Mouse (Mus musculus): Measurements from ENCODE around the gene Dnajc4.
A peak's percentile ranks its signal among the peaks of the same experiment; 100 is the strongest.

Gene Dnajc4

DNA sequence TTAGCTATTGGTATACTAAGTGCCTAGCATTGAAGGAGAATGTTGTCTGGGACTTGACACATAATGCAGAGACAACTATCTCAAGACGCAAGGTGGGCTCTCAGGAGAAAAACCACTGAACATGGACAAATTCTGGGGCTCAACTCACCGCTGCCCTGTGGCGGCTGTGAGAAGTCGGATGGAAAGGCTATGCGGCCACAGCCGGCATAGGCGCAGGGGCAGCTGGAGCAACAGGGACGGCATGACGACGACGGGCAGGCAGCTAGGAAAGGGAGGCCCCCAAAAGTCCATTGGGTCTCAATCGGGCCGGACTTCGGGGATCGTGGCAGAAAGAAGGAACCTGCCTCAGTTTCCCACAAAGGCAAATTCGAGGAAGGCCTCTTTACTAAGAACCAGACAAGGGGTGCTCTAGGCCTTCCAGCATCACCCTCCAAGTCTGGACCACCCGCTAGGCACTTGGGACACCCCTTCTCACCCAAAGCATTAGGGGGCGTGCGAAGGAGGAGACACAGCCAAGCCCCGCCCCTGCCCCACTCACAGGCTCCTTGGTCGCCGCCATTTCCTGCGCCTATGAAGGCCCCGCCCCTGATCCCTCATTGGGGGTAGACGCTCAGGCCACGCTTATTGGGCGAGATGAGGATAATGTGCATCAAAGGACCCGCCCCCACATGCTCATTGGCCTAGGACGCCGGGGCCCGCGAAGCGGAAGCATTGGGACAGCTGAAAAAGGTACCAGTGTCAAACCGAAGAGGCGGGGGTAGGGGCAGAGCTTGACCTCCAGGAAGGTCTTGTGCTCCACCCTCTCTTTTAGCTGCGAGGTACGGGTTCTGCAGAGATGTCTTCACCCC is at the start of gene Dnajc4:
Gene Dnajc4, minus strand, starts transcription at position 562 of the 848 bp plus-strand sequence.
- peak; percentile 99 for DNase-seq

DNA sequence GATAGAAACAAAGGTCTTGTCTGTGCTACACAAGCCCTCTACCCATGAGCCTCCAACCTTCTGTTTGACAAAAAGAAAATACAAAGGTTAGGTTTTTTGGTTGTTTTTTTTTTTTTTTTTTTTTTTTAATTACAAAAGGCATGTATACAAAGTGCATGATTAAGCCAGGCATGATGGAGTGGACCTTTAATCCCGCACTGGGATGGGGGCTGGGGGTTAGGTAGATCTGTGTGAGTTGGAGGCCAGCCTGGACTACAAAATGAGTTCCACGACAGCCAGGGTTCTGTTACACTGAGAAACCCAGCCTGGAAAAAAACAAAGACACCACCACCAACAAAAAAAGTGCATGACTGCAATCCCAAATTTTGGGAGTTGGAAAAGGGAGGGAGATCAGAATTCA is 48.8 kb upstream of the Dnajc4 start:
- no peak for DNase-seq

DNA sequence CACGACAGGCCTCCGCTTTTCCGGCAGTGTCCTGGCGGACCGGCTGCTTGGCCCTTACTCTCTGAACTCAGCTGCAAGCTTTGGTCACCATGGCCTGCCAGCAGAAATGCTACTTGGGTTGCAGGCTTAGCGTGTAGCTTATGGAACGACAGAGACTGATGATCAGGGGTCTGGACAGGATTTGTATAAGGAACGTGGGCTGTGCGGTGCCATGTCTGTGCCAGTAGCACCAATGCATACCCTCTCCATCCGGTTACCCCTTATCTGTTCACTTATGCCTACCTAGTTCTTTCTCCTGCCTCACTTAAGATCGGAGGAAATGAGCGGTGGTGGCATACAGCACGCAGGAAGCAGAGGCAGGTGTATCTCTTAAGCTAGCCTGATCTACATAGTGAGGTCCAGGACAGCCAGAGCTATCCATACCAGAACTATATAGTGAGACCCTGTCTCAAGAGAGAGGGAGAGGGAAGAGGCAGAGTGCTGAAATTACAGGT is 48.3 kb upstream of the Dnajc4 start:
- no peak for DNase-seq

DNA sequence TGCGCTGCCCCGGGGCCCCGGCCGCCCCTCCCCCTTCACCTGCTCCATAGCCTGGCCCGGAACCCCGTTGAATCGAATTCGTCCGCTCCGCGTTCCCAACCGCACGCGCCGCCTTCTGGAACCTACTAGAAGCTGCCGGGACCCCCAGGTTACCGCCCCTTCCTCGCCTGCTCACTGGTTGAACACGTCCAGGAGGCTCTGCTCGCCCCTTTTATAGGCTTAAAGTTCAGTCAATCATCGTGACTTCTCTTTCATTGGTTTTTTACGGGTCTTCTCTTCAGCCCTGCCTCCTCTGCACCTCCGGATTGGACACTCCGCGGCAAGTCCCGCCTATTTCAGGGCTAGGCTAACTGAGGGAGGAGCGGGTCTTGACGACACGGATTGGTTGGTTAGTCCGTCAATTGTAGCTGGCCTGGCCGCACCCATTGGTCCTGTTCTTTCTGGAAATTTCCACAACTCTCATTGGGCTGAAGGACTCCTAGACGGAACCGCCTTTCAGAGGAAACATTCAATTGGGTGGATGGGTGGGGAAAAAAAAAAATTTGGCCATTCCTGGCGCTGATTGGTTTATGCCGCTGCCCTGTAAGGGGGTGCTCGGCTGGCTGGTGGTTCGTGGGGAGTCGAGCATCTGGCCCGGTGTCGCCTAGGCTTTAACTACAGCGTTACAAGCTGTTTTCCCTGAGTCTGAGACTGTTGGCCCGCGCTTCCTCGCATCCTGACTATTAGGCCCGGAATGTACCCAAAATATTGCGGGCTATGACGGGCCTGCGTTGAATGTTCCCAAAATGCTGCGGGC is 47.7 kb upstream of the Dnajc4 start, which contains the start of gene Stip1:
Gene Stip1, minus strand, starts transcription at position 127 of the 796 bp plus-strand sequence.
- peak; percentile 100 for DNase-seq

DNA sequence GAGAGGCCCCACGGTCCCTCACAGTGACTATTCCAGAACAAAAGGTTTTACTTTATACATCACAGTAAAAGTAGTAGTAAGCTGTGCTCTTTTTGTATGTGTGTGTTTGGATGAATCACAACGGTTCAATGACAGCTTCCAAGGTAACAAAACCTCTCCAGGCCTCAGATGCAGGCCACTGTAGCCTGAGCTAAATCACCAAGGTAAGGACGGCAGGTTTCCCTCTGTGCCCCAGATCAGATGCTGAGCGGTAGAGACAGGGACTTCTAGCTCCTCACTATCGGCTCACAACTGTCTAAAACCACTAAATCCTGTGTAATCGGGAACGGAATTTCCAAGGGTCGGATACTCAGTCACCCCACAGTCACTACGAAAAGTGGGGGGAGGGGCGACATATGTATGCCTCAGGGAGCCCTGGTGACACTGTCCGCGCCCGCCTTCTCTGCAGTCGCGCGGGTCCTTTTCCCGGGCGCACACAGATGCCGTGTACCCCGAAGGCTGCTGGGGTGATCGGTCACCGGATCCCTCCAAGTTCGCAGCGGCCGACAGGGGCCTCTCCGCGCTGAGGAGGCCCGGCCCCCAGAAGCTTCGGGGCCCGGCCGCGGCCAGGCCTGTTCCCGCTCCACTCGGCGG is 46.8 kb upstream of the Dnajc4 start:
- DNase-seq: peak; percentile 71

DNA sequence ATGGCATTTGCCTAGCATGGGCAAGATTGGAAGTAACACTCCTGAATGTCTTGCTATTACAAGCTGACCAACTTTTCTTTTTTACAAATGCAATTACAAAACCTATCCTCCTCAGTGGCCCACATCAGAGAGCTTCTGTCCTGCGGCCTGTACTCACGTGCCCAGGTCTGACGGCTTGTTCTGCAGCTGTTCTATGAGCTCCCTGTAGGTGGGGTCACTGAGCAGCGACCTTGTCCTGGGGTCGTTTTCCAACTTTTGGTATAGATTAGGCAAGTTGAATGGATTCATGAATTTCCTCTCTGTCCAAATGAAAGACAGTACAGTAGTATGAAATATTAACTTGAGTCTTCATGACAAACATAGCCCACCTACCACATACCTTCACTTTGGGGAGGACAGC is 41.6 kb upstream of the Dnajc4 start:
- no peak for DNase-seq

DNA sequence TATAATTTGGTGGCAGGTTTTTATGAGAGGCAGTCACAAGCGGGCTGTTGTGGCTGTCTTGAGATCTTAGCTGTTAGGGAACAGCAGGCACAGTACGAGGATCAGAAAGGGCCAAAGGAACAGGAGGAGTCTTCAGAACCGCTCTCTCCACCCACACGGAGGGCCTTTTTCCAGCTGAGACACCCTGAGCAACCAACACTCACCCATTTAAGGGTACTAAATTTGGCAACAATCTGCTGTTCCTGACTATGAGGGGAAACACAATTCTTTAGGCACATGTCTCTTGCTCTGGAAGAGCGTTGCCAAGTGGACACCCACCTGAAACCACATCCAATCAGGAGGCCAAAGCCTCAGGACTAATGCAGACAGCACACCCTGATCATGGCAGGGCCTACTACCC is 37.2 kb upstream of the Dnajc4 start:
- DNase-seq: no peak

DNA sequence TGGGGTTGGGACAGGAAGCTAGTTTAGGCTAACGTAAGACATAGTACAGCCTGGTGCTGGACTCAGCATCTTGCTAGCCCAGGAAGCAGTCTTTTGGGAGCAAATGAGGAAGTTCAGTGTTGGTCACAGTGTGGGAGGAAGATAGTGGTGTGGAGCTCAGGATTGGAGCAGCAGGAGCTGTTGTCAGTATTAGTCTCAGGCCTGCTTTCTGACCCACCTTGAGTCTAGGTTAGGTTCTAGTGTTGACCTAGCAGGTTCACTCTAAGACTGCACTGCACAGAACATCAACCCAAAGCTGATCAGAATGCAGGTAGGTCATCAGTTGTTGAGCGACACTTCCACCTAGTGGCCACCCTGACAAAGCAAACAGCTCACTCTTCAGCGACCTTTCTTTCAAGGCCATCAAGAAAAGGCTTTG is 27.9 kb upstream of the Dnajc4 start:
- peak; percentile 70 for DNase-seq

DNA sequence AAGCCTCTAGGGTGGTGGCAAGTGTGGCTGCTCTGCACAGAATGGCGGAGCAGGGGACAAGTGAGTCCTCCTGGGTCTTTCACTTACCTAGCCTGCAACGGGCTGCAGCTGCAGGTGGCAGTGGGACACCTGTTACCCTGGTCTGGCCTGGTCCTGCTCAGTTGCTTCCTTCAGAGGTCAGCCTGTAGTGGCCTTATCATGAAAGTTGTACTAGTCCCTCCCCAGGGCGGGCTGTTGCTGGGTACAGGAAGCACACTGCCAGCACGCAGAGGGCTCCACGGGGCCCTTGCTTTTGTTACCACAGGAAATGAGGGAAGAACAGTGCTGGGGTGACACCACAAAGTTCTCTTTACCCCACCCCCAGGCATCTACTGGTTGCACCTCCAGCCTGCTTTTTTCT is 26.8 kb upstream of the Dnajc4 start, which contains the start of gene Fermt3:
Gene Fermt3, minus strand, starts transcription at position 279 of the 400 bp plus-strand sequence.
- peak; percentile 65 for DNase-seq

DNA sequence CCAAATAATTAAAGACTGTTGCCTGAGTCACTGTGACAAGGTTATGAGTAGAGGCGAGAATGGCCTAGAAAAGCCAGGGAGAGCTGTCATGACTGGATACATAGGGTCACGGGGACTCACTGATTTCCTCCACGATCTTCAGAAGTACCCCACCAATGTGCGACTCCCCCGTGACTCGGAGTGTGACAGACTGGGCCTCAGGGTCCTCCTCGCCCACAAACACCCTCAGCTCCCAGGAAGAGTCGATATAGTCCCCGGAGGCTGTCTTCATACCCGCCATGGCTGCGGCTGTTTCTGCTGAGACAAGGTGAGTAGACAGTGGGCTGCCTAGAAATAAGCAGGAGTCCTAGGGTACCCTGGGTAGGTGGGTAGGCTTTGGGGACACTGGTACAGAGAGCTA is 26.2 kb upstream of the Dnajc4 start:
- DNase-seq: no peak

DNA sequence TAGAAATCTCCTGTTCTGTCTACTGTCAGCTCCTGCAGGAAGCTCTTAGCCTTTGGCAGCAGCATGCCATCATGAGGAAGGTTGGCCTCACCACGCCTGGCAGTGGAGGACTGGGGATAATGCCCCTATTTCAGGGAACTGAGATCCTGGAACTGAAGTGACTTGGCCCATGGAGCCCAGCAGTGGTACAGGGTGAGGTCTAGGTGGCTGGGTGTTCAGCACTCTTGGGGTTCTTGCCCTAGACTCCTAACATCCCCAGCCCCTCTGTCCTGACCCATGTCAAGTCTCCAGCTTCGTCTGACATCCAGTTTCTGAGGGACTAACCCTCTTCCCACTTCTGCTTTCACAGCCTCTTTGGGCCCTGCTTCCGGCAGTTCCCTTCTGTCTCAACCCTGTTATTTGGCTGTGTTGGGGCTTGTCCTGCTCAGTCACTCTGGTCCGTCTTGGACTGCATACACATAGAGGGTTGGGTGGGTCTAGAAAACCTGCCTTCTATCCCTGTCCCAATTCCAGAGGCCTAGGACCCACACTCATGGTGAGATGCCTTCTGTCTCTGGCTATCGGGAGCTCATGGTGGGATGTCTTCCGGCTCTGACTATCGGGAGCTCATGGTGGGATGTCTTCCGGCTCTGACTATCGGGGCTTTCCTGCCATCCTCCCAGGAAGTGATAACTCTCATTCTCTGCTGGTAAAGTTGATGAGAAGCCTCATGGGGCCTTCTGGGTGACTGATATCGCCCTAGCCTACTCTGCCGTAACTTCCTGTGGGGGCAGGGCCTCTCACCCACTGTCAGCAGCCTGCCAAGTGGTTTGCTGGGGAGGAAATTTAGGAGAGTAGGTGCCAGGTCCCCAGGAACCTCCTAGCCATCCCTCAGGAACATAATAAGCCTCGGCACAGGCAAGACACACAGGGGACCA is 25.4 kb upstream of the Dnajc4 start:
- no peak for DNase-seq

DNA sequence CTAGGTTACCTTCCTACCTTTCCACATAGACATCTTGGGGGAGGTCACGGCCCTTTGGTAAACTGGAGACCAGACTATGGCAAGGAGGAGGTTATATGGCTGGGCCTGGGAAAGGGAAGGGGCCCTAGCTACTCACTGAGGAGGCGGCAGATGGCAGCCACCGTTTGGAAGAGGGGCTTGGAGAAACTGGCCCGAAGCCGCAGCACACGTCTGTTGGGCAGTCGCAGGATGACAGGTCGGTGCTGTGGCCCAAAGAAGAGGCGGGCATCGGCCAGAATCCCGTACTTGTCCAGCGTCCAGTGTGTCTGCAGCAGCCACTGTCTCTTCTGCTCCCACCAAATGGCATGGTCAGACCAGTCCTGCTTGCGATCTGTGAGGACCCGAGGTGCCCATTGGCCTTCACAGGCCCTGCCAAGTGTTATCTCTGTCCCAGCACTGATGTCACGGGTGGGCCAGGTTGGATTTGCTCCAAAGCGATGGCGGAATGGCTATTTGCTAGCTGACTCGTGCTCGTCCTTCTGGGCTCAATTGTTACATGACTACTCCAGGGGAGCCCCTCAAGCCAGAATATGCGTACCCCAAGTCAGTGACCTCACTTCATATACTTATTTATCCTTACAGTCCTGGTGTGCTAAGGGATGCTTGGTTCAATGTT is 22.2 kb upstream of the Dnajc4 start:
- DNase-seq: no peak

DNA sequence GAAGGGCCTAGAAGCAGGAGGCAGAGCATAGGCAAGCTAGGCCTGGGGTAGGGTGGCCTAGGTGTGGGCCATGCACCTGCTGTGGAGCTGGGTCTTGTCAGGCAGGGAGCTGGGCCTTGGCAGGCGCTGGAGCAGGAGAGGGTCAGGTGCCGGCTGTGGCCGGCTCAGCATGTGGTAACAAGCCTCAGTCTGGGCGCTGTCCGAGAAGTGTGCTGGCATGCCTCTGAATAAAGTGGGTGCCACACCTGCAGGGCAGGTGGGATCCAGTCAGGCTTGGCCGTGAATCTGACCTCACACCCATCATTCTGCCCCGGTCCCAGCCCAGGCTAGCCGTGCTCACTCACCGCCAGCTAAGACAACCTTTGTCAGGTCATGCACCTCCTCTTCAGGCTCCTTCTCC is 21.6 kb upstream of the Dnajc4 start:
- no peak for DNase-seq

DNA sequence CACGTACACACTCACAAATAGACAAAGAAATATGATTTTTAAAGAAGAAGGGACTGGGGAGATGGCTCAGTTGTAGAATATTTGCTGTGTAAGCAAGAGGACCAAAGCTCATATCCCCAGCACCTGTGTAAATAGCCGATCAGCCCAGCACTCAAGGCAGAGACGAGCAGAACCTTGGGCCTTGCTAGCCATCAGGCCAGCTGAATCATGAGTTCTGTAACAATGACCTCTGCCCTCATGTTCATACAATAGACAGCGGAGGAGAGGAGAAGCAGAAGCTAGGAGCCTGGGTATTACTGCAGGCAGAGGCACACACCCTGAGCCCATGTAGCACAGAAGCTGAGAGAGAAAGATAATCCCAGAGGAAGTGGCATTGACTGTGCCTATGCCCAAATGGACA is 20.1 kb upstream of the Dnajc4 start:
- DNase-seq: no peak

DNA sequence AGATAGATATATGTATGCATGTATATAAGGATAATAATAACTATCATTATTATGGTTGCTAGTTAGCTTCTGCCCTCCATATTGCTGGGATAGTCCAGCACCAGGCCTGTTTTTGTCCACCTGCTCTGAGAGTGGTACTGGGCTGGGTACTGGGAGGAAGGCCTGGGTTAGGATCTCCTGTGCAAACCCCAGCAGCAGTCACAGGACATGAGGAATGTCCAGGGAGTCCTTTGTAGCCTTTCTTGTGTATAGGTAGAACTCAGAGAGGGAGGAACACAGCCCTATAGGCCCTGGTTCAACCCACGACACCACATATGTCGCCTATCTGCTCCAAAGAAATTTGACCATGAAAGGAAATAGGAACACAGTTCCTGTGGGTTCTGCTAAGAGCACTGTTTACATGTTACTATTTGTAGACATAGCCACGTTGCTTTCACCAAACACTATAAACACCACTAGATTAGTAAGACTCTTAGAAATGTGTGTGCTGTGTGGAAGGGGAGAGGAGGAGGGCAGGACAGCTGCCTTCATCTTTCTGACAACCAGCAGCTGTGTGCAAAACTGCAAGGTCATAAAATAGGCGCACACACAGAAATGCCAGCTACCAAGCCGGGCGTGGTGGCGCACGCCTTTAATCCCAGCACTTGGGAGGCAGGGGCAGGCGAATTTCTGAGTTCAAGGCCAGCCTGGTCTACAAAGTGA is 14.7 kb upstream of the Dnajc4 start:
- DNase-seq: no peak

DNA sequence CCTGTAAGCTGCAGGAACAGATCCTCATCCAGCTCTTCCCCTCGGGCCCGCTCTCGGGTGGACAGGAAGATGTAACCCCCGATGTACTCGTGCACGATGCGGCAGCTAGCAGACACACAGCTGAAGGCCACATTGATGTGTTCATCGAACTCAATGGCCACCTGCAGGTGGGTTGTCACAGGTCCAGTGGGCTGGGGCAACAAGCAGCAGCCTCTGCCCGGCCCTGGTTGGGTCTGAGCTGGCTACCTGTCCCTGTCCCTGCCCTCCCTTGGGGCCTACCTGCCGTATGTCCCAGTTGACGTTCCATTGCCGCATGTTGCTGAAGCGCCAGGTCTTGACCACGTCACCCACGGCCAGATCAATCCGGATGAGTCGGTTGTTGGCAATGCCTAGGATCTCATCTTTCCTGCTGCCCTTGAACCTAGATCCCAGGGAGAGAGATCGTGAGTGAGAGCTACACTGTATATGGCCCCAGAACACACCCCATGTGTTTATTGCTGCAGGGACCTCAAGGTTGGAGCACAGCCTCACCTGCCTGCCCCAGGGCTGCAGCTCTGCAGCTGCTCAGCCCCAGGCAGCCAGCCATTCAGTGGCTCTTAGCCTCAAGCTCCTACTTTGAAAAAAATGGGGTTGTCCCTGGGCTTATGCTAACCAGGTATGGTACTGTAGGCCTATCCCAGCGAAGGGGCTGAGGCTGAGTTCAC is 7.1 kb upstream of the Dnajc4 start:
- DNase-seq: no peak

DNA sequence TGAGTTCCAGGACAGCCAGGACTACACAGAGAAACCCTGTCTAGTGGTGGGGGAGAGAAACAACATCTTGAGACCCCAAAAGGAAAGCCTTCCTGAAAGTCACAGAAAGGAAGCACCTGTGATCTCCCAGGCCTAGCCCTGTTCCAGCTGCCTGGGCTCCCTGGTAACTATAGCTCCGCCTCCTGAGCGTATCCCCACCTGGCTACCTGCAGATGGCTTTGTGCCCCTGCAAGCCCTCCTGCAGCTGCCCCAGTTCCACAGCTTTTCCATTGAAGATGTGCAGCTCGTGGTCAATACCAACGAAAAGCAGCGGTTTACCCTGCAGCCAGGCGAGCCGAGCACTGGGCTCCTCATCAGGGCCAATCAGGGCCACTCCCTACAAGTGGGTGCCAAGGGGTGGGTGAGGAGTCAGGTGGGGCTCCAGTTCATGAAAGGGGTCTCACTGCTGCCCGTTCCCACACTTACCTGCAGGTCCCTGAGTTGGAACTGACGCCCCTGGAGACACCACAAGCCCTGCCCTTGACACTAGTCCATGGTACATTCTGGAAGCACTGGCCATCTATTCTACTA is 5.4 kb upstream of the Dnajc4 start:
- peak; percentile 1 for DNase-seq

DNA sequence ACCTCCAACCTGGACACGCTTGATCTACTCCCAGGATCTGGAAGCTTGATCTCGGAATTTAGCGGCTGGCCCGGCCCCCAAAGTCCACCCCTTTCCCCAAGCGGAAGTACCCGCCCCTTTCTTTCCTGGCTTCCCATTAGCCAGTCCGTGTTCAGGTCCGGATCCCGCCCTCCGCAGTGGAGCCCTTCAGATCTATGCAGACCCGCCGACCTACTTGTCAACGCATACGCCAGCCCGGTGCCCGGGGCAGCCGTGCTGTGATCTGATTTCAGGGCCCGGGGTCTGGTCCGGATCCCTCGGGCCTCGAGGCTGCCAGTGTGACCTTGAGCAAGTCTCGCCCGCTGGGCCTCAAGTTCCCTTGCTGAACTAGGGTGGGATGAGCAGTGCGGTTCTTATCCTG is 3.6 kb upstream of the Dnajc4 start, which contains the start of the genes Nudt22 and Trpt1:
Gene Nudt22, minus strand, starts transcription at position 112 of the 400 bp plus-strand sequence.
Gene Trpt1, plus strand, starts transcription at position 126 of the 400 bp plus-strand sequence.
- DNase-seq: peak; percentile 95

DNA sequence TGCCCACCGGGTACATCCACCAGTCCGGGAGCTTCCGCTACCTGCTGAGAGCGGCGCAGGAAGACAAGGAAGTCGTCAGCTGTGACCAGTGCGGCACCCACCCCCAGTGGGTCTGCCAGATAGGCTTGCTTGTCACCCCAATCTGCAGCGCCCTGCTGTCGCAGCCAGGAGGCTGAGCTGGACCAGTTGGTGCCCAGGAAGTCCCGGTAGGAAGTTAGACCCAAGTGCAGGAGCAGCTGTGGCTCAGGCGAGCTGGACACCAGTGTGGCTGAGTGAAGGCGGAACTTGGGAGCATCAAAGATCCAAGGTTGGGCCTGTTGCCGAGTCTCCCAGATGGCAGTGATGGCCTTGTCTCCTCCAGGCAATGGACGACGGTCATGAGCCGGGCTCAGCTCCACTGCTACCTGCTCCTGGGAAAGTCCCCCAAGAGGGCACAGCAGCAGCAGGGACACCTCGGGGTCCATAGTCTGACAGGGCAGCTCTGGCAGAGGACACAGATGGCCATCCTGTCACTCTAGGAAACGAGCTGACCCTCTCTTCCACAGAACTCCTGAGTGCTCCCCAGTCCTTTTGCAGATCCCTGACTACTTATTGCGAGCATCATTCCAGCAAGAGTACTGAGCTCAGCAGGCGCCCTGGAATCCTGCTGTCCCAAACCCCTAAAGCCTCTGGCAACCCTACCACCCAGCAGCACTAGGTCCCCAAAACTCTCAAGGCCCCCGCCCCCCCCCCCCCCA is 3.1 kb upstream of the Dnajc4 start:
- DNase-seq: no peak

All from lung, postnatal 10 days (tissue).